19 mouse cellular contexts compared by ENCODE assay signal in the genomic region with DNA sequence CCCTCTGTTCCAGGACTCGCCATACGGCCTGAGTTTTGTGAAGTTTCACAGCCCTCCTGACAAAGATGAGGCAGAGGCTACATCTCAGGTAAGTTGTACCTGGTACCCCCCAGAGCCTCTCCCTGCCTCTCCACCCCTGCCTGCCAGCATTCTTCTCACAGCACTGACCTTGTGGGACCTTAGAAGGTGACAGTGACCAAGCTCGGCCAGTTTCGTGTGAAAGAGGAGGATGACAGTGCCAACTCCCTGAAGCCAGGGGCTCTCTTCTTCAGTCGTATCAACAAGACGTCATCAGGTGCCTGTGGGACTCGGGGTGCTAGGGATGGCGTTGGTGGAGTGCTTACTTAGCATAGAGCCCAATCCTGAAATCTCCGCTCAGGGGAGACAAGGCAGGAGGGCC. TPM values are rescaled to one million over a fixed set of nuclear protein-coding genes. Genes with fewer than 3 reads are reported as not detected.
"Had no signal": no experiment of that assay in that cellular context is flagged by ENCODE, and none has a peak within 500 bp of the region (broad histone marks: within the 10 kb centered on the region; RNA-seq: fewer than 3 reads in every experiment).

No protein-coding gene starts in this region.

- H3K4me3 ChIP-seq: neural tube, embryonic 13.5 days; neural tube, embryonic 15.5 days; stomach, embryonic 15.5 days had no signal

- DNase-seq: retina, postnatal 1 day; right cerebral cortex, adult 18-20 months; right cerebral cortex, postnatal 14 days; right cerebral cortex, postnatal 25 days; right cerebral cortex, postnatal 4 days; spleen, adult 18-20 months; thymus, adult 18-20 months; thymus, adult 2 months; thymus, postnatal 14 days; thymus, postnatal 25 days; thymus, postnatal 36 days; thymus, postnatal 4 days had no signal

- H3K27ac ChIP-seq: neural tube, embryonic 13.5 days; neural tube, embryonic 15.5 days; stomach, embryonic 15.5 days; stomach, postnatal 0 days had no signal

- H3K4me2 ChIP-seq: neural tube, embryonic 13.5 days; neural tube, embryonic 15.5 days; stomach, embryonic 15.5 days had no signal

- H3K9me3 ChIP-seq: neural tube, embryonic 13.5 days; neural tube, embryonic 15.5 days; stomach, embryonic 15.5 days had no signal

- H3K27me3 ChIP-seq: neural tube, embryonic 13.5 days; neural tube, embryonic 15.5 days; stomach, embryonic 15.5 days had no signal

- H3K4me1 ChIP-seq: neural tube, embryonic 13.5 days; neural tube, embryonic 15.5 days; stomach, embryonic 15.5 days had no signal

- H3K9ac ChIP-seq: neural tube, embryonic 13.5 days; neural tube, embryonic 15.5 days; stomach, embryonic 15.5 days had no signal

RNA-seq across cellular contexts. Expression of a gene that starts 20.3 kb away (rescaled TPM):
- total RNA-seq: neutrophil, adult 5-6 weeks had no signal
- polyA plus RNA-seq: neural tube, embryonic 13.5 days; neural tube, embryonic 14.5 days; neural tube, embryonic 15.5 days; small intestine, adult 2 months had no signal

RNA-seq across cellular contexts. Expression of a gene that starts 21.2 kb away (rescaled TPM):
- total RNA-seq: neutrophil, adult 5-6 weeks had no signal
